Mouse (Mus musculus): ENCODE results near the gene Esyt1.

The Esyt1 gene

GRCm38 (mm10) chr10:128487861-128488712 is 37.6 kb downstream of the Esyt1 start:
- in situ Hi-C loops (cut with MseI, MboI): no loop called here

- in situ Hi-C loops (cut with MseI, MboI): no loop called here
These were observed 39.3 kb downstream of the Esyt1 start for GRCm38 (mm10) chr10:128486370-128486769.

GRCm38 (mm10) chr10:128474366-128474765 is 51.3 kb downstream of the Esyt1 start:
- in situ Hi-C loops (cut with MseI, MboI): no loop called here

- in situ Hi-C loops (cut with MseI, MboI): no loop called here
These were observed 65.4 kb downstream of the Esyt1 start for GRCm38 (mm10) chr10:128460270-128460630.
